Mouse (Mus musculus): ENCODE results near the gene Phf20. TPM values are rescaled to one million over a fixed set of nuclear protein-coding genes. Genes with fewer than 3 reads are reported as not detected.
A peak's percentile ranks its signal among the peaks of the same experiment; 100 is the strongest.

The Phf20 gene
- polyA plus RNA-seq, 1 experiment from 2014 or later = 104 TPM

DNA sequence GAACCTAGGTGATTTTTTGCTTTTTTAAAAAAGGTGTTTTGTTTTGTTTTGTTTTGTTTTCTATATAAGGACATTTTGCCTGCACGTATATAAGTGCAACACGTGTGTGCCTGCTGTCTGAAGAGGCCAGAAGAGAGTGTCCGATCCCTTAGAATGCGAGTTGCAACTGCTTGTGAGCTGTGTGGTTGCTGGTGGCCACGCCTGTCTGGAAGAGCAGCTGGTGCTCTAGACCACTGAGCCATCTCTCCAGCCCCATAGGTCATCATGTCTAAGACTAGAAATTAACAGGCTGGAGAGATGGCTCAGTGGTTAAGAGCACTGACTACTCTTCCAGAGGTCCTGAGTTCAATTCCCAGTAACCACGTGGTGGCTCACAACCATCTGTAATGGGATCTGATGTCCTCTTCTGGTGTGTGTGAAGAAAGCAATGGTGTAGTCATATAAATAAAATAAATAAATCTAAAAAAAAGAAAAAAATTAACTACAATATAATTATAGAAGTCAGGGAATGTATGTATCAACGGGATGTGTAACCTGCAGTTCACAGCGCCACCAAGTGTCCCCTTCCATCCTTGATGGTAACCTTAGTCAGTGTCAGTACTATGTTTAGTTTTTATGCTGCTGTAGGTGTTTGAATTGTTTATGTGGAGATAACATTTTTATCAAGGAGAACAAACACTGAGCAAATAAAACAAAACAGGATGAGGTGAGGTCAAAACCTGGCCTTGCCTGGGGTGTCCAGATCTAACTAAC, 156.3 kb downstream of the Phf20 start:
- 82% methylated on average over 8 of the region's 8 CpGs for WGBS
- no peak overlapping the region for H3K27ac ChIP-seq (ENCODE audit: low read depth, low read length)
- H3K36me3 ChIP-seq (ENCODE audit: control insufficient read depth, insufficient read depth, low read length) = no peaks in the 10 kb centered on the region
- DNase-seq (ENCODE audit: low spot score) (no peak), ATAC-seq (ENCODE audit: low FRiP score) (no peak)
- H3K4me3 ChIP-seq (ENCODE audit: low read depth, low read length) = no peak overlapping the region
- no peaks in the 10 kb centered on the region for H3K4me1 ChIP-seq (replicated peaks; ENCODE audit: control insufficient read depth, insufficient read depth, low read length)
- H3K9ac ChIP-seq (ENCODE audit: low read depth, low read length) = no peak overlapping the region
- H3K9me3 ChIP-seq (ENCODE audit: control insufficient read depth, low read length) = no peaks in the 10 kb centered on the region
- H3K27me3 ChIP-seq (ENCODE audit: control insufficient read depth, insufficient read depth, low read length) = no peaks in the 10 kb centered on the region
- no peak overlapping the region for H3K4me2 ChIP-seq (replicated peaks; ENCODE audit: low read depth, low read length)

DNA sequence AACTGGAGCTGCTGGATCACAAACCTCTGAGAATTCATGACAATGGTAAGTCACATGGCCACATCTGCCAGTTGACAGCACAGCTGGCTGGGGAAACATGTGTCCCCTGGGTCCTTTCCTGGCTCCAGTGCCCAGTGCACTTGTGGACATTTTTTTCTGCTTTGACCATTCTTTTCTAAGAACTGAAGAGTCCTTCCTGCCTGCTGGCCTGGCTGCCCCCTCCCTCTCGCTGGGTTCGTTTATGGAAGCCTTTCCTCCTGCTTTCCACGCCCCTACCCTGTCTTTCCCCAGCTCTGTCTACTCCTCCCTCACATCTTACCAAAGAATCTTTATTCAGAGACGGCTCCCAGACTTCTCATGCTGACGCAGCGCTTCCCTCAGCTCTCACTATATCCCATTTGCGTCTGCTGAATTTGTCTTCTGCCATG, 157.0 kb downstream of the Phf20 start:
- DNase-seq (ENCODE audit: low spot score) (peak; percentile 2), ATAC-seq (ENCODE audit: low FRiP score) (no peak)
- no peak overlapping the region for H3K4me3 ChIP-seq (ENCODE audit: low read depth, low read length)
- no peaks in the 10 kb centered on the region for H3K36me3 ChIP-seq (ENCODE audit: control insufficient read depth, insufficient read depth, low read length)
- H3K4me2 ChIP-seq (replicated peaks; ENCODE audit: low read depth, low read length) = no peak overlapping the region
- no peak overlapping the region for H3K27ac ChIP-seq (ENCODE audit: low read depth, low read length)
- no peaks in the 10 kb centered on the region for H3K9me3 ChIP-seq (ENCODE audit: control insufficient read depth, low read length)
- no peaks in the 10 kb centered on the region for H3K4me1 ChIP-seq (replicated peaks; ENCODE audit: control insufficient read depth, insufficient read depth, low read length)
- no peaks in the 10 kb centered on the region for H3K27me3 ChIP-seq (ENCODE audit: control insufficient read depth, insufficient read depth, low read length)
- H3K9ac ChIP-seq (ENCODE audit: low read depth, low read length) = no peak overlapping the region
- 52% methylated on average over 7 of the region's 7 CpGs for WGBS

DNA sequence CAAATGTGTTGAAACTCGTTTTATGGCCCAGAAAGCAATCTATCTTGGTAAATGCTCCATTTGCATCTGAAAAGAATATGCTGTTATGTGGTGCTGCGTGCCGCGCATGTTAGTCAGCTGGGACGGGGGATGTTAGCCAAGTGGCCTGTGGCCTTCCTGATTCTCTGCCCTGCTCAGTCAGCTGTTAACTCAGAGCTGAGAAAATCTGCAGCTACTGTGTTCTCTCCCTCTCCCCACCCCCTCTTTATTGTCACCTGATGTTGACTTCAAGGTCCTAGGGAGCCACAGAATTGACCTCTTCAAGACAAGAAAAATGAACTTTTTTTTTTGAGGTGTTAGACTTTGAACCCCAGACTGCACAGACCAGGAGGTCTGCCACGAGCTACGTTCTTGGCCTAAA, 159.8 kb downstream of the Phf20 start:
- Histone ChIP-seq H3K9me3 (ENCODE audit: control insufficient read depth, low read length) (no peaks in the 10 kb centered on the region), H3K4me2 (replicated peaks; ENCODE audit: low read depth, low read length) (no peak overlapping the region), H3K36me3 (ENCODE audit: control insufficient read depth, insufficient read depth, low read length) (no peaks in the 10 kb centered on the region), H3K27me3 (ENCODE audit: control insufficient read depth, insufficient read depth, low read length) (no peaks in the 10 kb centered on the region), H3K4me1 (replicated peaks; ENCODE audit: control insufficient read depth, insufficient read depth, low read length) (no peaks in the 10 kb centered on the region), H3K27ac (ENCODE audit: low read depth, low read length) (no peak overlapping the region), H3K4me3 (ENCODE audit: low read depth, low read length) (no peak overlapping the region), H3K9ac (ENCODE audit: low read depth, low read length) (no peak overlapping the region)
- WGBS = 54% methylated on average over 7 of the region's 7 CpGs
- DNase-seq (ENCODE audit: low spot score) = no peak
- ATAC-seq (ENCODE audit: low FRiP score) = no peak

Other genes starting within 250 kb of the Phf20 start
- gene Cep250, start 240.0 kb upstream of the Phf20 start, polyA plus RNA-seq (2014; fragmentation: Nextera tagmentation; extraction: Ambion mirVana) = 14.9 and 23.3 TPM in 2 replicates
- gene 6430550D23Rik, start 188.5 kb upstream of the Phf20 start, polyA plus RNA-seq (2014; fragmentation: Nextera tagmentation; extraction: Ambion mirVana) = 1.4 and 2.5 TPM in 2 replicates
- gene Ergic3, start 188.4 kb upstream of the Phf20 start, polyA plus RNA-seq (2014; fragmentation: Nextera tagmentation; extraction: Ambion mirVana) = 238 and 243 TPM in 2 replicates
- not detected in 2 replicates for gene Fer1l4, start 143.5 kb upstream of the Phf20 start, polyA plus RNA-seq (2014; fragmentation: Nextera tagmentation; extraction: Ambion mirVana)
- 3.9 and 4.8 TPM in 2 replicates for gene Spag4, start 131.3 kb upstream of the Phf20 start, polyA plus RNA-seq (2014; fragmentation: Nextera tagmentation; extraction: Ambion mirVana)
- 45.1 and 46.1 TPM in 2 replicates for gene Cpne1, start 84.5 kb upstream of the Phf20 start, polyA plus RNA-seq (2014; fragmentation: Nextera tagmentation; extraction: Ambion mirVana)
- gene Rbm12, start 84.5 kb upstream of the Phf20 start, polyA plus RNA-seq (2014; fragmentation: Nextera tagmentation; extraction: Ambion mirVana) = 38.4 and 41.6 TPM in 2 replicates
- gene Gm28036, start 69.4 kb upstream of the Phf20 start, polyA plus RNA-seq (2014; fragmentation: Nextera tagmentation; extraction: Ambion mirVana) = 19.7 and 20.1 TPM in 2 replicates
- 386 and 402 TPM in 2 replicates for gene Romo1, start 52.4 kb upstream of the Phf20 start, polyA plus RNA-seq (2014; fragmentation: Nextera tagmentation; extraction: Ambion mirVana)
- gene Nfs1, start 52.3 kb upstream of the Phf20 start, polyA plus RNA-seq (2014; fragmentation: Nextera tagmentation; extraction: Ambion mirVana) = 37.1 and 37.7 TPM in 2 replicates
- gene Rbm39, start 16.2 kb upstream of the Phf20 start, polyA plus RNA-seq (2014; fragmentation: Nextera tagmentation; extraction: Ambion mirVana) = 639 and 715 TPM in 2 replicates
- gene Cnbd2, start 115.8 kb downstream of the Phf20 start, polyA plus RNA-seq (2014; fragmentation: Nextera tagmentation; extraction: Ambion mirVana) = 4.4 and 4.6 TPM in 2 replicates
- gene Scand1, start 116.2 kb downstream of the Phf20 start, polyA plus RNA-seq (2014; fragmentation: Nextera tagmentation; extraction: Ambion mirVana) = 81.9 and 87.2 TPM in 2 replicates
- 4.0 and 5.0 TPM in 2 replicates for gene Epb41l1, start 224.4 kb downstream of the Phf20 start, polyA plus RNA-seq (2014; fragmentation: Nextera tagmentation; extraction: Ambion mirVana)

Measured in hindbrain, embryonic 11.5 days (tissue).